Mouse (Mus musculus) skeletal muscle tissue, postnatal 0 days (tissue): ENCODE data around the gene Epha4. TPM values are rescaled to one million over a fixed set of nuclear protein-coding genes. Genes with fewer than 3 reads are reported as not detected.

Experiments
- microRNA-seq, 2 experiments: library from miRNA; unstranded; fragments of <30 nt; microRNA quantifications; one replicate each; pipeline ENCODE4; 2016
- polyA plus RNA-seq: library from polyadenylated mRNA; unstranded; fragments of >200 nt; fragmentation: Nextera tagmentation; extraction: Ambion mirVana; gene quantifications from 2 replicates; pipeline ENCODE4 v1.2.1, GENCODE M21; 2015

The Epha4 gene
- 3.6 and 4.2 TPM in 2 replicates for polyA plus RNA-seq

DNA sequence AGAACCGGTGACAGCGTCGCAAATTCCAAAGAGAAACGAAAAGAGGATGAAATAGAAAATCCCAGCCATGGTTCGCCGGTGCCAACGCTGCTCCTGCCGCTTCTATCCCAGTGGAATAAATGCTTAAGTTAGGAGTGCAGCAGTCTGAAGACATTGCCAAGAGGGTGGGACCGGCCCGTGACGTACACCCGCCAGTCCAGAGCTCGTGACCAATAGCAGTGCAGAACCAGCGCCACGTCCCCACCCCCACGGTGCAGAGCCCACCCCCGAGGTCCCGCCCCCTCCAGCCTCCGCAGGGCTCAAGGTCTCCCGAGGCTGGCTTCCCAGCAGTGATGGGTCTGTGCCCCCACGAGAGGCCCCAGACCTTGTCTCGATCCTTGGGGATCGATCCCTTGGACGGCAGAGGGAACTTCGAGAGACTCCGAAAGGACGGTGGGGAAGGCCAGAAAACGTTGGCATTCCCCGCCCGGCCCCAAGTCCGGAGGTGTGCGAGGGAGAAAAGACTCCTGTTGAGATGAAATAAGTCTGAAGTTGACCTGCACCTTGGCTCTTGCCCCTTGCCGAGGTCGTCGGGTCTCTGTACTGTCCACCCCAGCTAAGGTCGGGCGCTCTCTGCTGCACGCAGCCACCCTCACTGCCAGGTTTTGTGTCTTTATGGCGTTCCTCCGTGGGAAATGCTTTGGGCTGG lies at the start of gene Epha4:
Gene Epha4, minus strand, starts transcription at position 126 of the 688 bp plus-strand sequence.

Small RNA genes lying within 50 kb of the gene (microRNA-seq; reads per million reads assigned to microRNA genes)
- gene Mir6352: 0 reads per million in 2 experiments
